Mouse (Mus musculus) thymus, postnatal 0 days (tissue): ENCODE results near the gene Uba1. TPM values are rescaled to one million over a fixed set of nuclear protein-coding genes. Genes with fewer than 3 reads are reported as not detected.
"Not testable (repeated sequence)": the region's sequence is repeated elsewhere in the genome, so short reads cannot be mapped to it uniquely, and the experiment has no call there.

Experiments
- DNase-seq: peaks from one replicate; pipeline ENCODE4 v3.0.0-alpha.2; 2015; ENCODE audit warnings: low spot score
- polyA plus RNA-seq: library from polyadenylated mRNA; unstranded; fragments of >200 nt; fragmentation: Nextera tagmentation; extraction: Ambion mirVana; gene quantifications from 2 replicates; pipeline ENCODE4 v1.2.1, GENCODE M21; 2015

Gene Uba1
- polyA plus RNA-seq, 1 experiment from 2014 or later = 135 TPM

DNA sequence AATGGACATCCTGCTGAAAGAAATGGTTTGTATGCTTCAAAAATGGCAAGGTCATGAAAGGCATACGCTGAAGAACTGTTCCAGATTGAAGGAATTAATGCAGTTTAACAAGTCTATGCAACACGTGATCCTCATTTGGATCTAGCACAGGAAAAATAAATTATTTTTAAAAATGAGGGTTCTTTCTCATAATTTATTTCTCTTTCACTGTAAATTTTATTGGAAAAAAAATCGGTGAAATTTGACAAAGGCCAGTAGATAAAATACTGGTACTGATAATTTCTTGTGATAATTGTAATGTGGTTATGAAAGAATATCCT, 46.9 kb downstream of the Uba1 start:
- no peak for DNase-seq

GRCm38 (mm10) chrX:20728681-20729080, 70.6 kb downstream of the Uba1 start:
- DNase-seq = no peak

GRCm38 (mm10) chrX:20730048-20730447, 71.9 kb downstream of the Uba1 start:
- not testable (repeated sequence) for DNase-seq

Other genes starting within 250 kb of the Uba1 start
- 5.5 and 6.3 TPM in 2 replicates for gene Jade3, start 232.6 kb upstream of the Uba1 start, polyA plus RNA-seq
- 0.37 and 0.38 TPM in 2 replicates for gene Rgn, start 108.5 kb upstream of the Uba1 start, polyA plus RNA-seq
- 43.8 and 49.8 TPM in 2 replicates for gene Rbm10, start 40.8 kb upstream of the Uba1 start, polyA plus RNA-seq
- 343 and 357 TPM in 2 replicates for gene Ndufb11, start 40.7 kb upstream of the Uba1 start, polyA plus RNA-seq
- gene Cdk16, start 29.6 kb downstream of the Uba1 start, polyA plus RNA-seq = 36.0 and 40.2 TPM in 2 replicates
- gene Usp11, start 45.6 kb downstream of the Uba1 start, polyA plus RNA-seq = 22.5 and 25.8 TPM in 2 replicates
- 74.8 and 81.8 TPM in 2 replicates for gene Araf, start 139.5 kb downstream of the Uba1 start, polyA plus RNA-seq
- 7.0 and 7.8 TPM in 2 replicates for gene Timp1, start 211.8 kb downstream of the Uba1 start, polyA plus RNA-seq